Mouse (Mus musculus) liver, adult 2 months (tissue): ENCODE data around the gene Ptprm.

Experiments
- CTCF ChIP-seq: fragments of 200-500 bp; IDR thresholded peaks from 2 replicates; pipeline ENCODE4 v1.5.1; 2011; ENCODE audit warnings: low read depth, low read length, control low read depth
- POLR2A ChIP-seq: fragments of 200-500 bp; IDR thresholded peaks from 2 replicates; pipeline ENCODE4 v1.6.1; 2011; ENCODE audit warnings: low read length, control low read depth; ENCODE audit not compliant: insufficient read depth; ENCODE audit errors: extremely low read depth

DNA sequence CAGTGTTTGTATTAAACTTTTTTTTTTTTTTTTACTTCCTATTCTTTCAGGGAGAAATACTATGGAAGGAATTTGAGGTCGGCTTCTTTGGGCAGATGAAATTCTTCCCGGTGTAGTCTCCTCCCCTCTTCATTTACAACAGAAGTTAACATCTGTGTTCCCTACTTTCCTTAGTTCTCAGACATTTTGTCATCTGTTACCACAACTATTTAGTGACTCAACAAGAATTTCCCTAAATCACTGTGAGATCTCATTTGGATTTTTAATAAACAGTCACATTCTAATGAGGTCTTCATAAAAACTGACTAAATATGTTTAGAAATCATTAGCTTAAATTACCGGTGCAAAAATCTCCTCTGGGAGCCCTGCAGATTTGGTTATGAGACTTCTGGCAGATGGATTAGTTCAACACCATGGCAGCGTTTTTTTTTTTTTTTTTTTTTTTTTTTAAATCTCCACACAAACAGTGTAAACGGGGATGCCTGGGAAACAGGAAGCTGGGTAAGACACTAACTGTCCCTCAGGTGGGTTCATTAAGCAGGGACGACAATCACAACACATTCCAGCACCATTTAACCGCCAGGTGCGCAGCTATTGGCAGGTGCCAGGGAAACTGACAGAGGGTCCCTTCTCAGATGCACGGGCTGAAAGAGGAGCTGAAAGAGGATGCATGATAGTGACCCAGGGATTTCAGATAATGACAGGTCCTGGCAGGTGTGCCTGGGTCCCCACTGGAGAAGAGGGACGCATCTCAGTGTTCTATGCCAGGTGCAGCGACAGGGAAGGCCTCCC lies 633.9 kb downstream of the Ptprm start:
- TF ChIP-seq POLR2A (no peak), CTCF (no peak)
